Mouse (Mus musculus): ENCODE measurements around the gene Abhd5. TPM values are rescaled to one million over a fixed set of nuclear protein-coding genes. Genes with fewer than 3 reads are reported as not detected.

Gene Abhd5
- polyA plus RNA-seq, 1 experiment from 2014 or later, result 25.5 TPM

- Histone ChIP-seq H3K9ac (no peak overlapping the region), H3K4me3 (replicated peaks; ENCODE audit: low read length) (no peak overlapping the region), H3K4me2 (replicated peaks) (no peak overlapping the region), H3K27ac (no peak overlapping the region), H3K9me3 (ENCODE audit: control insufficient read depth, low read length) (0 out of 2 replicates have a peak, but pooled peaks cover 4% of the 10 kb centered on the region), H3K4me1 (replicated peaks; ENCODE audit: control insufficient read depth, insufficient read depth, low read length) (no peaks in the 10 kb centered on the region), H3K27me3 (ENCODE audit: control insufficient read depth, insufficient read depth, low read length) (no peaks in the 10 kb centered on the region), H3K36me3 (replicated peaks; ENCODE audit: control insufficient read depth, insufficient read depth) (no peaks in the 10 kb centered on the region)
- DNase-seq (ENCODE audit: low spot score) (no peak), ATAC-seq (ENCODE audit: low FRiP score) (no peak)
- 24% methylated on average over 2 of the region's 2 CpGs for WGBS
Observed at GRCm38 (mm10) chr9:122416617-122417016, 65.2 kb downstream of the Abhd5 start.

GRCm38 (mm10) chr9:122420195-122420756 lies 68.9 kb downstream of the Abhd5 start:
- DNase-seq (ENCODE audit: low spot score) (no peak), ATAC-seq (ENCODE audit: low FRiP score) (no peak)
- 0 out of 2 replicates have a peak, but pooled peaks cover 4% of the 10 kb centered on the region for H3K9me3 ChIP-seq (ENCODE audit: control insufficient read depth, low read length)
- no peak overlapping the region for H3K4me2 ChIP-seq (replicated peaks)
- no peaks in the 10 kb centered on the region for H3K27me3 ChIP-seq (ENCODE audit: control insufficient read depth, insufficient read depth, low read length)
- no peaks in the 10 kb centered on the region for H3K4me1 ChIP-seq (replicated peaks; ENCODE audit: control insufficient read depth, insufficient read depth, low read length)
- no peaks in the 10 kb centered on the region for H3K36me3 ChIP-seq (replicated peaks; ENCODE audit: control insufficient read depth, insufficient read depth)
- no peak overlapping the region for H3K9ac ChIP-seq
- no peak overlapping the region for H3K27ac ChIP-seq
- H3K4me3 ChIP-seq (replicated peaks; ENCODE audit: low read length), result no peak overlapping the region
- WGBS, result 79% methylated on average over 5 of the region's 5 CpGs

- no peak overlapping the region for H3K9ac ChIP-seq
- ATAC-seq (ENCODE audit: low FRiP score) (peak; percentile 64; the same call in 1 of the 2 replicates), DNase-seq (ENCODE audit: low spot score) (peak; percentile 83)
- H3K4me1 ChIP-seq (replicated peaks; ENCODE audit: control insufficient read depth, insufficient read depth, low read length), result no peaks in the 10 kb centered on the region
- H3K27ac ChIP-seq, result no peak overlapping the region
- no peaks in the 10 kb centered on the region for H3K27me3 ChIP-seq (ENCODE audit: control insufficient read depth, insufficient read depth, low read length)
- H3K36me3 ChIP-seq (replicated peaks; ENCODE audit: control insufficient read depth, insufficient read depth), result no peaks in the 10 kb centered on the region
- no peak overlapping the region for H3K4me3 ChIP-seq (replicated peaks; ENCODE audit: low read length)
- no peak overlapping the region for H3K4me2 ChIP-seq (replicated peaks)
- 0 out of 2 replicates have a peak, but pooled peaks cover 4% of the 10 kb centered on the region for H3K9me3 ChIP-seq (ENCODE audit: control insufficient read depth, low read length)
- WGBS, result 25% methylated on average over 13 of the region's 13 CpGs
Observed at GRCm38 (mm10) chr9:122420772-122421764, 69.7 kb downstream of the Abhd5 start.

GRCm38 (mm10) chr9:122421911-122422310 lies 70.5 kb downstream of the Abhd5 start:
- no peak for DNase-seq (ENCODE audit: low spot score)
- Histone ChIP-seq H3K27ac (no peak overlapping the region), H3K9ac (no peak overlapping the region), H3K9me3 (ENCODE audit: control insufficient read depth, low read length) (0 out of 2 replicates have a peak, but pooled peaks cover 4% of the 10 kb centered on the region), H3K4me3 (replicated peaks; ENCODE audit: low read length) (no peak overlapping the region), H3K36me3 (replicated peaks; ENCODE audit: control insufficient read depth, insufficient read depth) (no peaks in the 10 kb centered on the region), H3K4me2 (replicated peaks) (no peak overlapping the region), H3K27me3 (ENCODE audit: control insufficient read depth, insufficient read depth, low read length) (no peaks in the 10 kb centered on the region), H3K4me1 (replicated peaks; ENCODE audit: control insufficient read depth, insufficient read depth, low read length) (no peaks in the 10 kb centered on the region)
- no peak for ATAC-seq (ENCODE audit: low FRiP score)
- whole genome bisulfite sequencing, result 89% methylated on average over 8 of the region's 8 CpGs

GRCm38 (mm10) chr9:122422706-122423105 lies 71.3 kb downstream of the Abhd5 start:
- Histone ChIP-seq H3K9me3 (ENCODE audit: control insufficient read depth, low read length) (0 out of 2 replicates have a peak, but pooled peaks cover 4% of the 10 kb centered on the region), H3K4me1 (replicated peaks; ENCODE audit: control insufficient read depth, insufficient read depth, low read length) (no peaks in the 10 kb centered on the region), H3K9ac (no peak overlapping the region), H3K27me3 (ENCODE audit: control insufficient read depth, insufficient read depth, low read length) (no peaks in the 10 kb centered on the region), H3K4me3 (replicated peaks; ENCODE audit: low read length) (no peak overlapping the region), H3K27ac (no peak overlapping the region), H3K36me3 (replicated peaks; ENCODE audit: control insufficient read depth, insufficient read depth) (no peaks in the 10 kb centered on the region), H3K4me2 (replicated peaks) (no peak overlapping the region)
- 91% methylated on average over 14 of the region's 14 CpGs for WGBS
- ATAC-seq (ENCODE audit: low FRiP score) (no peak), DNase-seq (ENCODE audit: low spot score) (no peak)

GRCm38 (mm10) chr9:122423146-122423545 lies 71.7 kb downstream of the Abhd5 start:
- Histone ChIP-seq H3K4me2 (replicated peaks) (no peak overlapping the region), H3K9me3 (ENCODE audit: control insufficient read depth, low read length) (0 out of 2 replicates have a peak, but pooled peaks cover 4% of the 10 kb centered on the region), H3K4me1 (replicated peaks; ENCODE audit: control insufficient read depth, insufficient read depth, low read length) (no peaks in the 10 kb centered on the region), H3K36me3 (replicated peaks; ENCODE audit: control insufficient read depth, insufficient read depth) (no peaks in the 10 kb centered on the region), H3K9ac (no peak overlapping the region), H3K27ac (no peak overlapping the region), H3K27me3 (ENCODE audit: control insufficient read depth, insufficient read depth, low read length) (no peaks in the 10 kb centered on the region), H3K4me3 (replicated peaks; ENCODE audit: low read length) (no peak overlapping the region)
- DNase-seq (ENCODE audit: low spot score), result no peak
- WGBS, result 65% methylated on average over 6 of the region's 6 CpGs
- ATAC-seq (ENCODE audit: low FRiP score), result no peak

GRCm38 (mm10) chr9:122424941-122425608 lies 73.7 kb downstream of the Abhd5 start:
- Histone ChIP-seq H3K9me3 (ENCODE audit: control insufficient read depth, low read length) (no peaks in the 10 kb centered on the region), H3K27ac (no peak overlapping the region), H3K9ac (no peak overlapping the region), H3K4me2 (replicated peaks) (no peak overlapping the region), H3K27me3 (ENCODE audit: control insufficient read depth, insufficient read depth, low read length) (no peaks in the 10 kb centered on the region), H3K4me3 (replicated peaks; ENCODE audit: low read length) (no peak overlapping the region), H3K4me1 (replicated peaks; ENCODE audit: control insufficient read depth, insufficient read depth, low read length) (no peaks in the 10 kb centered on the region), H3K36me3 (replicated peaks; ENCODE audit: control insufficient read depth, insufficient read depth) (no peaks in the 10 kb centered on the region)
- WGBS, result 41% methylated on average over 14 of the region's 14 CpGs
- DNase-seq (ENCODE audit: low spot score), result no peak
- ATAC-seq (ENCODE audit: low FRiP score), result no peak

GRCm38 (mm10) chr9:122429058-122429649 lies 77.7 kb downstream of the Abhd5 start:
- 89% methylated on average over 12 of the region's 12 CpGs for WGBS
- ATAC-seq (ENCODE audit: low FRiP score) (peak; percentile 37; the same call in 1 of the 2 replicates), DNase-seq (ENCODE audit: low spot score) (no peak)
- H3K4me1 ChIP-seq (replicated peaks; ENCODE audit: control insufficient read depth, insufficient read depth, low read length), result no peaks in the 10 kb centered on the region
- no peak overlapping the region for H3K4me3 ChIP-seq (replicated peaks; ENCODE audit: low read length)
- H3K27me3 ChIP-seq (ENCODE audit: control insufficient read depth, insufficient read depth, low read length), result no peaks in the 10 kb centered on the region
- no peak overlapping the region for H3K9ac ChIP-seq
- no peak overlapping the region for H3K4me2 ChIP-seq (replicated peaks)
- H3K9me3 ChIP-seq (ENCODE audit: control insufficient read depth, low read length), result no peaks in the 10 kb centered on the region
- no peak overlapping the region for H3K27ac ChIP-seq
- H3K36me3 ChIP-seq (replicated peaks; ENCODE audit: control insufficient read depth, insufficient read depth), result no peaks in the 10 kb centered on the region

GRCm38 (mm10) chr9:122429685-122430084 lies 78.3 kb downstream of the Abhd5 start:
- H3K9ac ChIP-seq, result no peak overlapping the region
- no peak overlapping the region for H3K4me2 ChIP-seq (replicated peaks)
- H3K36me3 ChIP-seq (replicated peaks; ENCODE audit: control insufficient read depth, insufficient read depth), result no peaks in the 10 kb centered on the region
- no peak overlapping the region for H3K27ac ChIP-seq
- H3K27me3 ChIP-seq (ENCODE audit: control insufficient read depth, insufficient read depth, low read length), result no peaks in the 10 kb centered on the region
- WGBS, result 93% methylated on average over 1 of the region's 1 CpGs
- no peak overlapping the region for H3K4me3 ChIP-seq (replicated peaks; ENCODE audit: low read length)
- ATAC-seq (ENCODE audit: low FRiP score) (no peak), DNase-seq (ENCODE audit: low spot score) (no peak)
- H3K9me3 ChIP-seq (ENCODE audit: control insufficient read depth, low read length), result no peaks in the 10 kb centered on the region
- no peaks in the 10 kb centered on the region for H3K4me1 ChIP-seq (replicated peaks; ENCODE audit: control insufficient read depth, insufficient read depth, low read length)

All from hindbrain, embryonic 14.5 days (tissue).